Mouse (Mus musculus): ENCODE measurements around the gene Nek7.

DNA sequence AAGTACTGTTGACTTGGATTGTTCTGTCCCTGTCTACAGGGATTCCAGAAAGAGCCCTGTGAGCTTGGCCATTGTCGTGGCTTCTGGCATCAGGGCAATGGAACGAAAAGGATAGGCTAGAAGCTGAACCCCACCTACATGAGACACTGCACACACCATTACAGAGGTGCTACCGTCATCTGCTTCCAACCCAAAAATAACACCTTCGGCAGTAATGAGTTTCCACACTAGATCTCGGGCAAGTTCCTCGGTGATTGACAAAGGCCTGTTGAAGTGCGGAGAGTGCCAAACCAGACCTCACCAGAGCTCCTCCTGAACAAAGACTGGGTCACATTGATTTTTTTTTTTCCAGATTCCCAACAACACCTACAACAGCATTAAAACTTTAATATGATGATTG is 40.7 kb downstream of the Nek7 start:
- TF ChIP-seq GATA1 (IDR thresholded peaks at IDR 0.05; ENCODE audit: low read length), result no peak
- TF ChIP-seq TAL1 (IDR thresholded peaks at IDR 0.05; ENCODE audit: low read length), result no peak
